Mouse (Mus musculus) bone marrow macrophage, adult 2 months (primary cell): ENCODE data around the gene Olfr608.

Experiments
- CTCF ChIP-seq: IDR thresholded peaks from 2 replicates; pipeline ENCODE4 v1.5.1; 2012; ENCODE audit warnings: low read depth, mild to moderate bottlenecking, low read length, moderate library complexity
- POLR2A ChIP-seq: IDR thresholded peaks from 2 replicates; pipeline ENCODE4 v1.6.1; 2012; ENCODE audit warnings: mild to moderate bottlenecking, low read depth, low read length, borderline replicate concordance

DNA sequence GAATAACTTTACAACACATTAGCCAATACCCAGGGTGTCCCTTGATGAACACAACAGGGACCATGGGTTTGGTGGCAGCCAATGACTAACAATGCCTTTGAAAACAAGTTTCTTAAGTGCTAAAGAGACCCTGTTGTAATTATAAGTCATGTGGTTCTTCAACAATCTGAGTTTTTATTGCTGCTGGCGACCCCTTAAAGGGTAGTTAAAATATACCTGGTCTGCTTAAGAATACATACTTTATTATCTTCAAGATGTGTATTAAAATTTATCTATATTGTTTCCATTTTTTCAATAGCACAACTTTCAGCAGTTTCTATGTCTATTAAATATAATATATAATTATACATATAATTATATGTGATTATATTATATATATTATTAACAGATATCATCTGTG, 28.3 kb downstream of the Olfr608 start, which contains the start of gene Olfr609:
- TF ChIP-seq CTCF: no peak
- no peak for TF ChIP-seq POLR2A
